Mouse (Mus musculus) ES-Bruce4 (cell line): ENCODE data around the gene Hivep1.

Source experiments
- CTCF ChIP-seq: IDR thresholded peaks from one replicate; pipeline ENCODE4 v1.8.1; 2011; ENCODE audit warnings: low read depth, low read length
- EP300 ChIP-seq: IDR thresholded peaks from 2 replicates; pipeline ENCODE4 v1.6.1; 2011; ENCODE audit warnings: low read depth, low read length; ENCODE audit not compliant: insufficient read depth
- POLR2A ChIP-seq: IDR thresholded peaks from one replicate; pipeline ENCODE4 v1.8.1; 2011; ENCODE audit warnings: low read length; ENCODE audit not compliant: insufficient read depth

DNA sequence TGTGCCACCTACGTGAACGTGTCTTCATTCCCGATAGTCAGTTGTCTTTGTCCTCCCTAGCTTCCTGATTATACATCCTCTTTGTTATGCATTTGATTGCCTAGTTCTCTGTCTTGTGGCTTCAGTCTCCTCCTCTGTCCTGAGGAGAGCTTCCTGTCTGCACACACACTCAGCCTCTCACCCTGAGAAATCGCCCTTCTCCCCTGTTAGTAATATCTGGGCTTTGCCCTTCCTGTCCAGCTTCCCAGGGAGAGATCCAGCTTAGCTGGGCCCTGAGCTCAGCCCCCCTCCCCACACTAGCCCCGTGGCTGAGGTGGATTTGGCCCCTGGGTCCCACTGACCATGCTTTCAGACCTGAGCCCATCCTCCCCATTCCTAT is 98.2 kb downstream of the Hivep1 start:
- TF ChIP-seq CTCF (no peak), EP300 (no peak), POLR2A (no peak)
